Mouse (Mus musculus) embryo, embryonic 9.5 days (tissue): ENCODE measurements around the gene Dgcr8.

Source experiments
- DNase-seq: peaks from one replicate; pipeline ENCODE4 v3.0.0-alpha.2; 2017; ENCODE audit errors: extremely low spot score

Dgcr8 gene

GRCm38 (mm10) chr16:18220856-18221542 is 68.0 kb downstream of the Dgcr8 start:
- no peak for DNase-seq

DNA sequence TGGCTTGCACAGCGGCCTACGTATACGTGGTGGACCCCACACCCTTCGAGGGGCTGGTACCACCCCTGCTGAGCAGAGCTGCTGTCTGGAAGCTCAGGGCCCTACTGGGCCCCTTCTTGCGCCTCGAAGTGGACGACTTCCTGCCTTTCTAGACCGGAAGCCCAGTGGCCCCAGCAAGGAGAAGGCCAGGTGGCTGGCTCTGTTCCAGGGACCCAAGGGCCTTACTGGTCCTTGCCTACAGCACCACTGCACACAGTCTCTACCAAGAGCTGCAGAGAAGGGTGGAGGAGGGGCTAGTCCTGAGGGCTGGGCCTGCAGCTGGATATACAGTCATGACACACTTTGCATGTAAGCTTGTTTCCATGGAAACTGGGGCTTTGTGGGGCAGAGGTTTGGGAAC is 69.0 kb downstream of the Dgcr8 start:
- DNase-seq: no peak

- DNase-seq: no peak
Observed at GRCm38 (mm10) chr16:18218580-18218996, 70.5 kb downstream of the Dgcr8 start.

DNA sequence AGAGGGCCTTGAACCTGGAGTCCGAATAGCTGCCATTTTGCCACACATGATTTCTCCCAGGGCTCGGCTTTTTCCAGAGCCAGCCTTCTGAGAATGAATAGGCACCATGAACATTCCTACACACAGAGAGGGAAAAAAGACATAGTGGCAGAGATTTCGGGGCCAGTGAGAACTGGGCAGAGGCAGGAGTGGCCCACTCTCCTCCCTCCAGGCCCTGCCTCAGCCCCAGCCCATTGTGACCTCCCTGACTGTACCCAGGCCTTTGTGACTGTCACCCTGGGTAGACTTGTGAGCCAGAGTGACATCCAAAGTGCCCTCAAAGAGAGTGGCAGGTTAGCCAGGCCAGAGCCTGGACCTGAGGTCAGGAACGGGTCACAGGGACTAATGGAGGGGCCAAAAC is 71.5 kb downstream of the Dgcr8 start, which contains the start of gene Ccdc188:
Gene Ccdc188, plus strand, starts transcription at position 301 of the 400 bp plus-strand sequence.
- DNase-seq: no peak

DNA sequence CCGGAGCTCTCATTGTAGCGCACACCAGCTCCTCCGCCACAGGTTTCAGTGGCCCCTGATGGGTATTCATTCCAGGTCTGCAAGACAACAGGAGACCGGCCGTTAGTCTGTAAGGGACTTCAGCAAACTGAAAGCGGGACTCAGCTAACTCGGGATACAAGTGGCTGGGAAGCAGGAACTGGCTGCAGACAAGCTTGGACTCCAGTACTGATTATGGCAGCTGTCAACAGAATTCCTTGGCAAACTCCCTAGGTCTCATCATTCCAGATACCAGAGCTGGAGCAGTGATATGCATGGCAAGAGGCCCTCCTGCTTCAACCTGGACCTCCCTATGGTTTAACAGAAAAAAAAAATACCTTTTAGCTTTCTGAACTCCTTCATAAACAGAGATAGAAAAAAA is 74.2 kb downstream of the Dgcr8 start:
- no peak for DNase-seq

DNA sequence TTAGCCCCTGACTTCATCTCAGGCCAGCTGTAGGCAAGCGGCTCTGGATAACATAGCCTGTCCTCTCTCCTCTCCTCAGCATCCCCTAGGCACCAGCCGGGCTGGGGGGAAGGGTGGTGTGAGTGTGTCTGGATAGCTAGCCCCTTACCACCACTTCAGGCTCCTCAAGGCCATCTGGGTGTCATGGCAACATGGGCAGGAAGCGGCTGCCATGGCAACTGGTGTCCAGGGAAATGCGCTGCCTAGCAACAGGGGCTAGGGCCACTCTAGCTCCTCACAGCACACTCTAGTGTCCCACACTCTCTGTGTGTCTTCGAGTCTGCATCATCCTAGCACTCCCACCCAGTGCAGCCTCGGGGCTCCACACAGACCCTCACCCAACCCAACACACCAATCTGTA is 75.4 kb downstream of the Dgcr8 start:
- DNase-seq: peak; percentile 72

DNA sequence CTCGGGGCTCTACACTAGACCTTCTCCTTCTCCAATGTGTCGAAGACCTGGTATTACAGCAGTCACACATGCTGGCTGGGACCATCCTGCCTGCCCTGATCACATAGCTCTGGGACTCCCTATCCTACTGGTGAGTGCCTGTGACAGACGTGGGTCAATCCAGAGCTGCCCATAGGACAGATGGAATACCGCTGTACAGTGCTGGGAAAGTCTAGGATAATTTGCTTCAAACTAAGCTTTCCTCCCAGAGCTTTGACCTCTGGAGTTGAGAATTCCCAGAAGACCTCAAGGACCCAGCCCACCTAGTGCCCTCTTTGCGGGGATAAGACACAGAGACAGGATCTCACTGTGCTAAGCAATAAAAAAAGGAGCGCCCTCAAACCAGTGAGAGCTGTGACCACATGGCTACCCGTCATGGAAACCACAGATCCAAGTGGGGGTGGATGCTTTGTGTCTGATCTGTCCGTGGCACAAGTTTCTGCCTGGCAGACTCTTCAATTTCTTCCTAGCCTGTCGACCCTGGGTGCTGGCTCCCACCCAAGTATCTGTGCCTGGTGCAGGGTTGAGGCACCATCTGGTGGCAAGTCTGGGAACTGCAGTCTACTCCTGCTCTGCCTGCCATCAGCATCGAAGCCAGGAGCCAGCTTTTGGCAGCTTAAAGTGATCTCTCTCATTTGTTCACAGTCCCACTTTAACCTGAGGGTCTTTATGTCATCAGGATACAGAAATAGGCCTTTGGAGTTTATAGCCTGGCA is 77.5 kb downstream of the Dgcr8 start:
- DNase-seq: peak; percentile 83

GRCm38 (mm10) chr16:18210701-18211416 is 78.2 kb downstream of the Dgcr8 start:
- DNase-seq: peak; percentile 61
